Comparison of ENCODE assay signal across 35 mouse cellular contexts in genomic region chr17:27740961-27741360, GRCm38 (mm10). TPM values are rescaled to one million over a fixed set of nuclear protein-coding genes. Genes with fewer than 3 reads are reported as not detected.
A peak's percentile ranks its signal among the peaks of the same experiment; 100 is the strongest.
DNase-seq lines count a peak whose midpoint lies in the region; TF ChIP-seq lines count a peak whose summit lies in the region.
"Had no signal": no experiment of that assay in that cellular context is flagged by ENCODE, and none has a peak within 500 bp of the region (broad histone marks: within the 10 kb centered on the region; RNA-seq: fewer than 3 reads in every experiment).

No protein-coding gene starts in this region.

- WGBS in small intestine, adult 2 months, result 84% methylated on average over 6 of the region's 6 CpGs

- H3K27ac ChIP-seq in small intestine, adult 2 months (ENCODE audit: insufficient read depth, low read depth, low read length), result peak overlapping the region; percentile 68
- H3K27ac ChIP-seq: embryonic facial prominence, embryonic 13.5 days; forebrain, embryonic 15.5 days; heart, embryonic 13.5 days; hindbrain, embryonic 10.5 days; hindbrain, embryonic 15.5 days; layer of hippocampus, adult 2 months; liver, embryonic 12.5 days; macrophage; neural tube, embryonic 15.5 days had no signal

- no peak overlapping the region for H3K4me3 ChIP-seq in small intestine, adult 2 months (ENCODE audit: low read depth, low read length)
- H3K4me3 ChIP-seq: embryonic facial prominence, embryonic 13.5 days; forebrain, embryonic 10.5 days; forebrain, embryonic 15.5 days; heart, embryonic 13.5 days; hindbrain, embryonic 10.5 days; hindbrain, embryonic 15.5 days; layer of hippocampus, adult 2 months; liver, embryonic 12.5 days; neural tube, embryonic 15.5 days had no signal

- DNase-seq in adrenal gland, postnatal 10 days, result peak; percentile 29
- no peak for DNase-seq in adrenal gland, adult 18-20 months (ENCODE audit: low spot score in 2 of 2)
- DNase-seq in gastrocnemius, adult 18-20 months (ENCODE audit: low spot score), result peak; percentile 16
- no peak for DNase-seq in gastrocnemius, postnatal 4 days (ENCODE audit: low spot score in 2 of 2)
- DNase-seq in cerebellum, adult 9-10 months, result peak; percentile 64
- DNase-seq in heart, postnatal 25 days (ENCODE audit: low spot score), result no peak
- DNase-seq in left cerebral cortex, postnatal 10 days (ENCODE audit: extremely low spot score in 1 of 2, low spot score in 2 of 2), result no peak
- DNase-seq: heart, postnatal 10 days; kidney, adult 2 months; kidney, postnatal 36 days; left cerebral cortex, postnatal 4 days; lung, adult 18-20 months; lung, postnatal 10 days; midbrain, embryonic 14.5 days; retina, postnatal 1 day; right cerebral cortex, postnatal 14 days; spleen, adult 18-20 months; thymus, adult 18-20 months; thymus, postnatal 36 days had no signal

- TF ChIP-seq POLR2A in small intestine, adult 2 months (IDR thresholded peaks at IDR 0.05; ENCODE audit: low read depth, low read length), result no peak

- intact Hi-C loops in heart, postnatal 25 days (cut with DNase I), result no loop called here
- intact Hi-C loops in left cerebral cortex, postnatal 10 days (cut with DNase I), result no loop called here

- H3K36me3 ChIP-seq in small intestine, adult 2 months (ENCODE audit: control insufficient read depth, insufficient read depth, low read length), result no peaks in the 10 kb centered on the region
- H3K36me3 ChIP-seq: forebrain, embryonic 15.5 days; hindbrain, embryonic 15.5 days; liver, embryonic 12.5 days; neural tube, embryonic 15.5 days had no signal

- no peaks in the 10 kb centered on the region for H3K27me3 ChIP-seq in small intestine, adult 2 months (ENCODE audit: control insufficient read depth, insufficient read depth, low read length)
- H3K27me3 ChIP-seq: embryonic facial prominence, embryonic 13.5 days; forebrain, embryonic 15.5 days; heart, embryonic 13.5 days; hindbrain, embryonic 15.5 days; liver, embryonic 12.5 days; neural tube, embryonic 15.5 days had no signal

- TF ChIP-seq CTCF in small intestine, adult 2 months (IDR thresholded peaks at IDR 0.05; ENCODE audit: extremely low read depth, insufficient read length, insufficient replicate concordance, low read depth, low read length), result no peak

- peaks cover 2% of the 10 kb centered on the region; the same call in 1 of the 2 replicates for H3K4me1 ChIP-seq in small intestine, adult 2 months (ENCODE audit: control insufficient read depth, insufficient read depth, insufficient read length, low read length)
- H3K4me1 ChIP-seq: forebrain, embryonic 15.5 days; hindbrain, embryonic 15.5 days; liver, embryonic 12.5 days; neural tube, embryonic 15.5 days had no signal

RNA-seq across cellular contexts. Expression of gene Spdef, which starts 12.2 kb away (rescaled TPM):
- not detected for total RNA-seq in adrenal gland, postnatal 10 days (2021)
- under 1 TPM in 1 of 2 experiments, not detected in 1; 0.27 TPM for total RNA-seq in adrenal gland, adult 18-20 months (2021)
- total RNA-seq in gastrocnemius, adult 18-20 months (2021), result not detected
- under 1 TPM; 0.65 to 0.96 TPM for total RNA-seq in gastrocnemius, postnatal 4 days (2021)
- polyA plus RNA-seq in small intestine, adult 2 months (2012; rRNA removed), result 43.8 and 57.5 TPM in 2 replicates
- total RNA-seq in heart, postnatal 25 days (2021), result not detected
- 1 to 10 TPM; 1.3 to 2.0 TPM for total RNA-seq in left cerebral cortex, postnatal 10 days (2021)
- total RNA-seq: common myeloid progenitor, adult 5-6 weeks; gastrocnemius, adult 8-10 months; heart, adult 8-10 months; MEL had no signal
- polyA plus RNA-seq: embryonic facial prominence, embryonic 13.5 days; inflammation-experienced regulatory T-cells, adult 6 months; liver, embryonic 12.5 days; macrophage had no signal

Comparison
In these comparisons a context has a peak if more than half of its experiments do, and no peak if none do; other contexts are left out.
1. DNase-seq: peak in adrenal gland, postnatal 10 days (single experiment), gastrocnemius, adult 18-20 months (single experiment) and cerebellum, adult 9-10 months (single experiment); none in adrenal gland, adult 18-20 months (0 of 2), gastrocnemius, postnatal 4 days (0 of 2), heart, postnatal 25 days (single experiment) and left cerebral cortex, postnatal 10 days (0 of 2).